Mouse (Mus musculus): Measurements from ENCODE around the gene Ucp3.

The Ucp3 gene

DNA sequence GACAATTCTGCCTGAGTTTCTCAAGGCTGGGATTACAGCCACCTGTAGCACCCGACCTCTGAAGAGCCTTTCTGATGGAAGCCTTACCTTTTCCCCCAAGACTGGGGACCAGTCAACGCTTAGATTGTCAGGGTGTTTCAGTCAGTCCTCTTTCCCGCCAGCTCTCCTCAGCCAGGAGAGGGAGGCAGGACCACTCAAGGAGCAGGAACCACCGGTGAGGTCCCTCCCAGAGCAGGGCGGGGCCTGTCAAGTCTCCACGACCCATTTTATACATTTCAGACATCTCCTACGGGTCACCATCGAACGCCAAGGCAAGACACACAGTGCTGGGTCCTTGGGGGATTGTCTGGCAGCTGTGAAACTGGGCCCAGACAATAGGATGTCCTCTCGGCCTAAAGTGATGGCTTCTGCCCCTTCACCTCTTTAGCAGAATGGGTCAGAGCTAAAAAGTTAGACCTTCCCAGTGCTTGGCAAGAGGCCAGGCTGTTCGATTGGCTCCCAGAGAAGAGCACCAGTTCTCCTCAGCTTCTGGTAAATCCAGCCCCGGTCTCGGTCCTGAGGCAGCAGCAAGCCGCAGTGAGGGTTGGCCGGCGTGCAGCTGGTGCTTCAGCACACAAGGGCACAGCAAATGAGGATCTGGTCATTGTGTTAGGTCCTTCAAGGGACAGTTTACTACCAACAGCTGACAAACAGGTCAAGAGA, 27.6 kb downstream of the Ucp3 start:
- no peak for ATAC-seq (ENCODE audit: low TSS enrichment)

DNA sequence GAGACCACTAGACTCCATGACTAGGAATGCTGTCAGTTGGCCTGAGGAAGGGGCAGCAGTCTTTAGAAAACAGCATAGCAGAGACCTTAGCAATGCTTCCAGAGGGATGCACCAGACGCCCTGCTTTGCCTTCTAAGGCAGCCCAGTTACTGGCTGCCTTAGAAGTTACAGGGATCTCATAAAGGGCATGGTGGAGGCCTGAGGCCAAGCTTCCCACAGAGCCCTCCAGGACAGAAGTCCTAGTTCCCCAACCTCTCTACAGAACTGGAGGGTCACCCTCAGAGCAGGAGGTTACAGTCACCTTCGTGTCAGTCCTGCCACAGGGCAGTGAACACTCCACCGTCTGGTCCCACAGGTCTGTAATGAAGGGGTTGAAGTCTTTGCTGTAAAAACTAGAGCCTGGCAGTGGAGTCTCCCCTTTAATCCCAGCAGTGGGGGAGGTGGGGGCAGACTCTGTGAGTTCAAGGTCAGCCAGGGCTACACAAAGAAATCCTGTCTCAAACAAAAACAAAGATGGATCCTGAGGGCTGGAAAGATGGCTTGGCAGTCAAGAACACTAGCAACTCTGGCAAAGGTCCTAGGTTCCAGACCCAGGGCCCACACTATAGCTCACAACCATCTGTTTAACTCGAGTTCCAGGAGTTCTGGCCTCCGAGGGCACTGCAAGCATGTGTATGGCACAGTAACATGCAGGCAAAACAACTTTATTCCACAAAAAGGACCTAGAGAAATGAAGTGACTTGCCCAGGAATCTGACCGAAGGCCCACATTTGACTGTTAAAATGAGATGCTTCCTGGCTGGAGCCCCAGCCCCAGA, 28.4 kb downstream of the Ucp3 start:
- no peak for ATAC-seq (ENCODE audit: low TSS enrichment)

DNA sequence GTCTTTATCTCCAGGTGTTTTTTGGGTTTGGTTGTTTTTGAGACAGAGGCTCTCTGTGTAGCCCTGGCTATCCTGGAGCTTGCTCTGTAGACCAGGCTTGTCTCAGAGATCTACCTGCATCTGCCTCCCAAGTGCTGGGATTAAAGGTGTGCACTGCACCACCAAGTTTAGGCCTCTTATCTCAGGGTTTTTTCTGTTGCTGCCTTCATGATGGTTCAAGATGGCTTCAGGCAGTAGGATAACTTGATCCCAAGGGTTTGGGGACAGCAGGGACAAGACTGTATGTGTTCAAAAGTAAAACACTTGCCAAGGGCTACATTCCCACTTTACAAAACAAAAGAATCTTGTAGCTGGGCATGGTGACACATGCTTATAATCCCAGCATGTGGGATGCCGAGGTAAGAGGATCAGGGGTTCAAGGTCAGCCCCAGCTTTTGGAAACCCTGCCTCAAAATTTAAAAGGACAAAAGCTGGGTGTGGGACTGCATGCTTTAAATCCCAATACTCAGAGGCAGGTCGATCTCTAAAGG, 29.1 kb downstream of the Ucp3 start:
- no peak for ATAC-seq (ENCODE audit: low TSS enrichment)

DNA sequence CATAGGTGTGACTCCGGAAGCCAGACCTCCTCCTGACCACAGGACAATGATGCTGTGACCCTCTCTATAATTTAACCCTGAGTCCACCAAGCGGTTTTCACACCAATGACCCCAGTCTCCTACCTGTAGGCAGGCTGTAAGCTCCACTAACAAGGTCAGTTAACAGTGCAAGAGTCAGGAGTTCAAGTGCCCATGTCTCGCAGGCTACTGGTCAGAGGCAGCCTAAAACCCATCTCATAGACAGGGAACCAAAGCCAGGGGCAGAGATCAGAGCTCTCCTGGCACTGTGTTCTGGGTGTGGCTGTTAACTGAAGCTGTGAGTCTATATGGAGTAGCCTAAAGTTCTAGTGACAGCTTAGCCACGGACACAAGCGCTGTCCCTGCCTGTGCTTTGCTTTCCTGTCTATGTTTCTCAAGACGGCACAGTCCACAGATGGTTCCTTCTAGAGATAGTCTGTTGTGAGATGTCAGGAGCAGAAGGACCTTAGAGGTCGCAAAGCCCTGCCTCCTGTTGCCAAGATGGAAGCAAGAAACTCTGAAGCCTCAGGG, 29.7 kb downstream of the Ucp3 start:
- no peak for ATAC-seq (ENCODE audit: low TSS enrichment)

DNA sequence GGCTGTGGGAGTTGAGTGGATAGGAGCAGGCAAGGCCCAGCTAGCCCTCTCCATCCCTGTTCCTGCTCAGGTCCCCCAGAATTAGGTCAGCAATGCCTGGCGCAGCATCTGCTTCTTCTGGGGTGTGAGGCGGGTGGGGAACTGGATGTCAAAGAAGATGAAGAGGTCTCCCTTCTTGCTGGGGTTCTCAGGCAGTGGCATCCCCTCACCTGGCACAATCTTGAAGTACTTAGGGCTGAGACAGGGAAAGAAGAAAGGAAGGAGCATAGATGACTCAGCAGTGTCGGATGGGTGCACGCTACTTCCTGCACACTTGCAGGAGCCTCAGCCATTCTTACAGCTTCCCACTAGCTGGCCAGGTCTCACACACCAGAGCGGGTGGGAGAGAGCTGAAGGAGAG, 30.3 kb downstream of the Ucp3 start:
- ATAC-seq (ENCODE audit: low TSS enrichment) = no peak

DNA sequence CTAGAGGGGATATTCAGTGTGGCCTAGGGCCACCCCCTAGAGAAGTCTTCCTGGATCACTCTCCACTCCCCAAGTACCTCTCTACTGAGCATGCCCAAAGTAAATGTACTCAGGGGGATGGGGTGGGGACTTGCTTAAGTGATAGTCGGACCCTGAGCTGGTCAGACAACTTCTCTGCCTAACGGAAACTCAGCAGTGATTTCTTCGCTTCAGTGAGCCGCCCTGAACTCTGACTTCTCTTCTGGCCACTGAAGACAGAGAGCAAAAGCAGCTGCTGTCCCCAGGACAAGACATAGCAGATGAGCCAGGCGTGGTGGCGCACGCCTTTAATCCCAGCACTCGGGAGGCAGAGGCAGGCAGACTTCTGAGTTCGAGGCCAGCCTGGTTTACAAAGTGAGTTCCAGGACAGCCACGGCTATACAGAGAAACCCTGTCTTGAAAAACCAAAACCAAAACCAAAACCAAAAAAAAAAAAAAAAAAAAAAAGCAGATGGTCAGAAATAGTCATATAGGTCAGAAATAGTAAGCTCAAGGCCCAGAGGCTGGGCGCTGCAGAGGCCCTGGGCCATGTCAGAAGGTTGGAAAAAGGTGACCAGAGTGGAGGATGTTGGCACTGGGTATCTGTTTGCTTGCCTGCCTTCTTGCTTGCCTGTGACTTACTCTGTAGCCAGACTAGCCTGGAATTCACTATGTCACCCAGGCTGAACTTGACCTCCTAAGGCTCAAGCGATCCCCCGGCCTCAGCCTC, 32.1 kb downstream of the Ucp3 start:
- ATAC-seq (ENCODE audit: low TSS enrichment) = no peak

DNA sequence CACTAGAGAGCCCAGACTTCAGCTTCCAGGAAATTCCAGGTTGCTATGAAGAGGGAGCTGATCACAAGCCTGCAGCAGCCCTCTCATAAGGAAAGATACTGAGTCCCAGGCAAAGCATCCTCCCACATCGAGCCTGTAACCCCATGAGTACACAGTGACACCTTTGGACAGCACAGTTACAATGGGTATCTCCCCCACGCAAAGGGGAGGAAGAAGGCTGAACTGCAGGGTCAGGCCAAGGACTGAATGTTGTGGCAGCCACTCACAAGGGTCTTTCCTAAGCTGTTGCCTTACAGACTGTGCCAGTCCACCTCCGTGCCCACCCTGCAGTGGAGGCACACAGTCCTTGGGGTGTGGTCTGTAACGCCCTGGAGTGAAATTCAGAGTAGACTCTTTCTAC, 33.7 kb downstream of the Ucp3 start:
- ATAC-seq (ENCODE audit: low TSS enrichment) = no peak

DNA sequence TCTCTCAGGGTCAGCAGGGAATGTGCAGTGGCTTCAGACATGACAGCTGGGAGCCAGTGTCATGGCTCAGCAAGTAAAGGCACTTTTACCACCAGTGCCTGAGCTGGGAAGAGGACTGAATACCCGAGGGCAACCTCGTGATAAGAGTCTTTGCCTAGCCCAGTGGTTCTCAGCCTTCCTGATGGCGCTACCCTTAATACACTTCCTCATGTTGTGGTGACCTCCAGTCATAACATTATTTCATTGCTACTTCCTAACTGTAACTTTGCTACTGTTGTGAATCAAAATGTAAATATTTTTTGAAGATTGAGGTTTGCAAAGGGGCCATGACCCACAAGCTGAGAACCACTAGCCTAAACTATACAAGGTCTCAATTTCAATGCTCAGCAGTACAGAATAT, 35.9 kb downstream of the Ucp3 start:
- no peak for ATAC-seq (ENCODE audit: low TSS enrichment)

DNA sequence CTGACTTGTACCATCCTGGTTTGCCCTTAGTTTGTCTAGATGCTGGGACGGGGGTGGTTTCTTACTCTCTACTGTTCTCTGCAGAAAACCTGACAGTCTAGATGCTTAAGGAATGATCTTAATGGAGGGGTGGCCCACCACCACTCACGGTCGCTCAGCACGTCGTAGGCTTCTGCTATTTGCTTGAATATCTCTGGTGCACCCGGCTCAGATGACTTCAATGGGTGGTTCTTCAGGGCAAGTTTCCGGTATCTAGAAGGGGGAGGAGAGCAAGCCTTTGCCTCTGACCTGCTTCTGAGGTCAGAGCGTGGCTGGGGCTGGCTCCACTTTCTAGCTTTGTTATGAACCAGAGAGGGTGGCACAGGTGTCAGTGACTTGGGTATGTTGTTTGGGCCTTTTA, 38.8 kb downstream of the Ucp3 start:
- ATAC-seq (ENCODE audit: low TSS enrichment) = no peak

DNA sequence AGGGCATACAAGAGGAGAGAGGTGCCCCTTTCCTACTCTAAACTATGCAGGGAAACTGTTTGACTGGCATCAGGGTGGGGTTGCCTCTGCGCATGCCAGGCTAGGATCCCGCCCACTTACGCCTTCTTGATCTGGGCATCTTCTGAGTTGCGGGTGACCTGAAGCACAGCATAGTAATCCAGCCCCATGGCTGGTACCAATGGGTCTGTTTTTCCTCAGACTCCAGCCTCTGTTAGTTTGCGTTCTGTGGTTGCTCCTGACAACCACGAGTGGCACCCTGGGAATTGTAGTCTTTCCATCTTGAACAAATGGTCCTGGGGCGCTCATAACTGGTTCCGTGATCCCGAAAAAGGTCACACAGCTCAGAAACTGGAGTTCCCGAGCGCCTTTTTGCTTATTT, 41.8 kb downstream of the Ucp3 start, which contains the start of gene Dnajb13:
TSS of gene Dnajb13 (minus strand) at position 388 of the 400 bp plus-strand sequence.
- ATAC-seq (ENCODE audit: low TSS enrichment) = peak; percentile 85; the same call in 1 of the 2 replicates

DNA sequence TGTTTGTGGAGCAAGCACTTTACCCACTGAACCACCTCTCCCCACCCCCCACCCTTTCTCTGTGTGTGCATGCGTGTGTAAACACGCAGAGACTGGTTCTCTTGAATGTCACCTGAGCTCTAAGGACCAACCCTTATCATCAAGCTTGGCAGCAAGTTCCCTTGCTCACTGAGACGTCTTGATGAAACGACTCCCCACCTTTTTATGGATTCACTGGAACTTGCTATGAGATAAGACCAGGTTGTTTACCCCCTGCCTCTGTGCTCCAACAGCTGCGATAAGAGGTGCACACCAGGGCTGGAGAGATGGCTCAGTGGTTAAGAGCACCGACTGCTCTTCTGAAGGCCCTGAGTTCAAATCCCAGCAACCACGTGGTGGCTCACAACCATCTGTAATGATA, 47.4 kb downstream of the Ucp3 start:
- no peak for ATAC-seq (ENCODE audit: low TSS enrichment)

DNA sequence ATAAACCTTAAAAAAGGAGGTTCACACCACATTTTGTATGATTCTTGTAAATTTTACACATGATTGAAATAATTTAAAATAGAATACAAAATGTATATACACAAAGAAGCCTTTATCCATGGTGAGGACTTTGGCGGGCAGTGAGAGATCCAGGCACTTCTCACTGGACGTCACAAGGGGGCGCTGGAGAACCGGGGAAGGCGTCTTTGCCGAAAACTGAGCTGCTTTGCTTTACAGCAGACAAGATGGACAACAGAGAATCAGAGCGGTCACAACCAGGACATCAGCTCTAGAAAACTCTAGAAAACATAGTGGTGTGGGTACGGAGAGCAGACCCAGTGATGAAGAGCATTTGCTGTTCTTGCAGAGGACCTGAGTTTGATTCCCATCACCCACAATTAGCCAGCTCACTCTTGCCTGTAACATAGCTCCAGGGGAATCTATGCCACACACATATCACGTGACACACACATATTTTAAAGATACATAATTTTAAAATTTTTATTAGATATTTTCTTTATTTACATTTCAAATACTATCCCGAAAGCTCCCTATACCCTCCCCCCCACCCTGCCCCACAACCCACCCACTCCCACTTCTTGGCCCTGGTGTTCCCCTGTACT, 48.0 kb downstream of the Ucp3 start:
- peak; percentile 80; the same call in 1 of the 2 replicates for ATAC-seq (ENCODE audit: low TSS enrichment)

DNA sequence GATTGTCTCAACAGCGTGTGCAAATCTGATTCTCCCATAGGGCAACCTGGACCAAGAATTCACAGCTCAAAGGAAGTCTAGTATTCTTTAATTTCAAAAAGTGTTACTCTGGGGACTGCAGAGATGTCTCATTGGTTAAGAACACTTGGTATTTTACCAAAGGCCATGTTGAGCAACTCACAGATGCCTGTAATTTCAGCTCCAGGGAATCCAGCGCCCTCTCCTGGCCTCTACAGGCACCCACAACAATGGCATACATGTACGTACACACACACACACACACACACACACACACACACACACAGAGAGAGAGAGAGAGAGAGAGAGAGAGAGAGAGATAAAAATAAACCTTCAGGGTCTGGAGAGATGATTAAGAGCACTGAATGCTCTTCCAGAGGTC, 49.4 kb downstream of the Ucp3 start:
- ATAC-seq (ENCODE audit: low TSS enrichment) = no peak

DNA sequence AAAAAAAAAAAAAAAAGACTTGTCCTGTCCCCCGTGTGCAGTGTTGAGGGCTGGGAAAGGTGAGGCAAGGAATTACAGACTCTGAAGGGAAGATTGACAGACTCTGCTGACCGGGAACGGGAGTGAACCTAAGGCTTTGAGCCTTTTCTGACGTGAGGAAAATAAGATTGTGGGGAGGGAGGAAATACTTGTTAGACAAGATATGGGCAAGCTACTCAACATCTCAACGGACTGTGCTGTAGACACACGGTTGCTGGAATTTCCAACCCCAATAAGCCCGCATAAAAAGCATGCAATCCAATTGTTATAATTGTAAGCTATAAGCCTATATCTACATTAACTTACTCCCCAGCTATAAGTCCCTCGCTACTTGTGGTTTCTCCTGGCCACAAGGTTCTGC, 51.9 kb downstream of the Ucp3 start:
- no peak for ATAC-seq (ENCODE audit: low TSS enrichment)

DNA sequence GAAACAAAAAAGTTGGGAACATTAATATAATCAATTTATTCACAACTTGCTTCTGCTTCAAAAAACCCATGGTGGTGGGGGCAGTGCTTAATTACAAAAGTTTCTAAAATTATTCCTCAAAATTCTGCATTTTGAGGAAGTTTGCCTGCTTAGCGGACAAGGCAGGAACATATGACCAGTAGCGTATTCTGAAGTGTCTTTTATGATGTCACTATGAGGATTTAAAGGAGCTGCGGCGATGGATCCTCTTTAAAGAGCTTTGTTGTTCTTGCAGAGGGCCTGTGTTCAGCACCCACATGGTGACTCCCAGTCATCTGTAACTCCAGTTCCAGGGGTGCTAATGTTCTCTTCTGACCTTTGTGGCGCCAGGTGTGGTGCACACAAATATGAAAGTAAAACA, 58.0 kb downstream of the Ucp3 start:
- no peak for ATAC-seq (ENCODE audit: low TSS enrichment)

DNA sequence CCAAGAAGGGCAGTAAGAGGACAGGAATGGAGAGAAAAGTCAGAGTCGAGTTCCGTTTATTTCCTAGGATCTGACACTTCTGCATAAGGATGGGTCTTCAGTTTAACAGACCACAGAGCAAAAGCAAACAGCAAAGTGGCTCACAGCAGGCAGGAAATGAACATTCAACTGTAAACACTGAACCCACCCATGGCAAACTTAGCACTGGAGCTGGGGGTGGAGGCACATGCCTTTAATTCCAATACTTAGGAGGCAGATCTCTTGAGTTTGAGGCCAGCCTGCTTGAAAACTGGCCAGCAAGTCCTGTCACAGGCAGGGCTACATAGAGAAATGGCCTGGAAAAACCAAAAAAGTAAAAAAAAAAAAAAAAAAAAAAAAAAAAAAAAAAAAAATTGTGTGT, 60.7 kb downstream of the Ucp3 start:
- ATAC-seq (ENCODE audit: low TSS enrichment) = no peak

DNA sequence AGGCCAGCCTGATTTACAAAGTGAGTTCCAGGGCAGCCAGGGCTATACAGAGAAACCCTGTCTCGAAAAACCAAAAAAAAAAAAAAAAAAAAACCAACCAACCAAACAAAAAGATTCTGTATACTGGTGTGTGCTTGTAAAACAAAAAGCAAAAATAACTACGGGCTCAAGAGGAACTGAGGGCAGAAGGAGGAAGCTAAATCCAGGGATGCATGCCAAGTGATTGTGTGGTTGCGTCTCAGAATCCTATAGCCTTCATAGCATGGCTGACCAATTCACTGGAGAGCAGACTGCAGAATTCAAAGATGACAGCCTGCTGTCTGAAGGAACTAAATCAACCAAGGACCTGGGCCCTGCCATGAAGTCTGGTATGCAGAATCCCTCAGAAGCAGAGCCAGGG, 61.4 kb downstream of the Ucp3 start:
- ATAC-seq (ENCODE audit: low TSS enrichment) = no peak

DNA sequence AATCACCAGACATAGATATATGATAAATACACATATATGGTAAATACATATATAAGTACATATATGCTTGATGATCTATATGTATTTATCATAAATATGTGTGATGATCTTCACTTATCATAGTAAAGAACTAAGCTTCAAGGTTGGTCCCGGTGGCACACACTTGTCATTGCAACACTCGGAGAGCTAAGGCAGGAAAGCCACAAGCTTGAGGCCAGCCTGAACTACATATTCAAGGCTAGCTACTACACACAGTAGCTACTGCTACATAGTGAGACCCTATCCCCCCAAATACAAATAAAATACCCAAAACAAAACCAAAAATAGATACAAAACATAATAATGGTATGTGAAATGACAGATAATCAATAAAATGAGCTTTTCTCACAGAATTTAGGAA, 63.0 kb downstream of the Ucp3 start:
- no peak for ATAC-seq (ENCODE audit: low TSS enrichment)
